Mouse (Mus musculus) kidney, postnatal 25 days (tissue): ENCODE results near the gene Exoc6b.

Experiments
- DNase-seq, 2 experiments: peaks; one replicate each; pipeline ENCODE4 v3.0.0; 2021; ENCODE audit warnings: mixed read lengths in 2 of 2

Exoc6b gene

GRCm38 (mm10) chr6:84968531-84968930, 100.8 kb downstream of the Exoc6b start:
- no peak for DNase-seq

GRCm38 (mm10) chr6:84964729-84965415, 104.4 kb downstream of the Exoc6b start:
- DNase-seq = no peak

GRCm38 (mm10) chr6:84963044-84963443, 106.3 kb downstream of the Exoc6b start:
- no peak for DNase-seq

- DNase-seq = no peak
Observed at GRCm38 (mm10) chr6:84961763-84962162, 107.5 kb downstream of the Exoc6b start.

GRCm38 (mm10) chr6:84959520-84959919, 109.8 kb downstream of the Exoc6b start:
- no peak for DNase-seq

- DNase-seq = no peak
Observed at GRCm38 (mm10) chr6:84951621-84952020, 117.7 kb downstream of the Exoc6b start.

GRCm38 (mm10) chr6:84946569-84946968, 122.7 kb downstream of the Exoc6b start:
- no peak for DNase-seq

GRCm38 (mm10) chr6:84946106-84946505, 123.2 kb downstream of the Exoc6b start:
- DNase-seq = no peak

- DNase-seq = no peak
Observed at GRCm38 (mm10) chr6:84932953-84933921, 136.1 kb downstream of the Exoc6b start.

GRCm38 (mm10) chr6:84931051-84931450, 138.3 kb downstream of the Exoc6b start:
- no peak for DNase-seq

GRCm38 (mm10) chr6:84926066-84926465, 143.2 kb downstream of the Exoc6b start:
- DNase-seq = no peak

GRCm38 (mm10) chr6:84923760-84924221, 145.5 kb downstream of the Exoc6b start:
- no peak for DNase-seq

- DNase-seq = peak in 1 of 2 experiments; percentile 61
Observed at GRCm38 (mm10) chr6:84916291-84916690, 153.0 kb downstream of the Exoc6b start.

- DNase-seq = peak in 1 of 2 experiments; percentile 64
Observed at GRCm38 (mm10) chr6:84912434-84912833, 156.9 kb downstream of the Exoc6b start.

- DNase-seq = no peak
Observed at GRCm38 (mm10) chr6:84899002-84899774, 170.1 kb downstream of the Exoc6b start.

- DNase-seq = no peak
Observed at GRCm38 (mm10) chr6:84893773-84894095, 175.6 kb downstream of the Exoc6b start.

GRCm38 (mm10) chr6:84892926-84893772, 176.2 kb downstream of the Exoc6b start:
- no peak for DNase-seq

GRCm38 (mm10) chr6:84886551-84886950, 182.8 kb downstream of the Exoc6b start:
- DNase-seq = peak in 1 of 2 experiments; percentile 18

- DNase-seq = no peak
Observed at GRCm38 (mm10) chr6:84885080-84885479, 184.2 kb downstream of the Exoc6b start.

- DNase-seq = no peak
Observed at GRCm38 (mm10) chr6:84883720-84884119, 185.6 kb downstream of the Exoc6b start.

GRCm38 (mm10) chr6:84882663-84883517, 186.4 kb downstream of the Exoc6b start:
- no peak for DNase-seq
